Mouse (Mus musculus) bone marrow macrophage, adult 2 months (primary cell): ENCODE measurements around the gene Lrp1.

Experiments used
- CTCF ChIP-seq: IDR thresholded peaks from 2 replicates; pipeline ENCODE4 v1.5.1; 2012; ENCODE audit warnings: low read depth, mild to moderate bottlenecking, low read length, moderate library complexity
- POLR2A ChIP-seq: IDR thresholded peaks from 2 replicates; pipeline ENCODE4 v1.6.1; 2012; ENCODE audit warnings: mild to moderate bottlenecking, low read depth, low read length, borderline replicate concordance

DNA sequence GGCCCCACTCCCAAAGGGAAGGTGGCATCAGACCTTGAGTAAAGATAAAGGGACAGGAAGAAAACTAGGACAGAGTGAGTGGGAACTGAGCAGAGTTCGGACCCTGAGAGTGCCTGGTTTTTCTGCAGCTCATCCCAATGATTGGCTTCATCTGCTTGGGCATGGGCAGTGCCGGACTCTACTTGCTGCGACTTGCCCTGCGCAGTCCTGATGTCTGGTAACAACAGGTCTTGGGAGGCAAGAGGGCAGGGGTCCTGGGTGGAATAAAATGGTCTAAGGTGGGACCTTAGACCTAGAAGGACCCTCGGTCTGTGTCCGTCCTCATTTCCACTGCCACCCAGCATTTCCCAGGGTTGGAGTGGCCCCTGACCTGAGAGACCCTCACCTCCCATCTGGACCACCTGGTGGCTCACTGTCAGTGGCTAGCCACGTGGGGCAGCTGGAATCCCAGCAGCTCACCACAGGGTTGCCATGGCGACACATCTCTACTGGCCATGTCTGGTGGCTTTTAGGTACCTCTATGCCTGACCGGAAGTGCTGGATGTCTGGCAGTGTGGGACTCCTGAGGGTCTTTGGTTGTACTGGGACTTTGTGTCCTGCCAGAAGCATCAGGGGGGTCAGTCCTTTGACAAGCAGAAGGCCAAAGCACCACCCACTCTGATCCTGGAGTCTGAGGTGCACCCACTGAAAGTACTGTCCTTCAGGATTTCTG, 105.5 kb downstream of the Lrp1 start:
- TF ChIP-seq POLR2A = no peak
- no peak for TF ChIP-seq CTCF
